Mouse (Mus musculus): ENCODE data around the gene Dydc2.

The Dydc2 gene

GRCm38 (mm10) chr14:40999904-41000645 is 68.9 kb downstream of the Dydc2 start:
- peak; percentile 77 for DNase-seq (ENCODE audit: low read depth)

All from induced T-regulatory cell, adult 2 months (primary cell).